Mouse (Mus musculus): ENCODE measurements around the gene Plcb4.

DNA sequence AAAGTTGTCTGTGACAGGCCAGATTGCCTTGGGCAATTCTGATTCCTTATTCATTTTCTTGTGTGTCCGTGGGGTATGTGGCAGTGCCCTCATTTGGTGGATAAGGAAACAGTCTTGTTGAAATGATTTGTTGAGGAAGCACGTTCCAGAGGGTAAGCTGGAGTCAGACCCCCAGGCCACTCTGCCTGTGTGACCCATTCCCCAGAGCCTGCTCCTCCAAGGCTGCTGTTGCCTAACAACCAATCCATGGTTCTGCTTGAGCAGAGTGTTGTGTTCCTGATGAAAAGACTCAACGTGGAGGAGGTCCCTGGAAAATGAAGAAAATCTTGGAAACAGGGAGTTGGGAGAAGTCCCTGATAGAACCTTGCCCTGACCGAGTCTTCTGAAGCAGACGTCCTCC lies 18.8 kb downstream of the Plcb4 start:
- no peak for TF ChIP-seq CHD1 (IDR thresholded peaks at IDR 0.05; ENCODE audit: low read depth, low read length)
- no peak for TF ChIP-seq PAX5 (IDR thresholded peaks at IDR 0.05; ENCODE audit: low read length)
- no peak for TF ChIP-seq USF1 (IDR thresholded peaks at IDR 0.05; ENCODE audit: low read depth, low read length)
- no peak for TF ChIP-seq MXI1 (IDR thresholded peaks at IDR 0.05; ENCODE audit: low read depth, low read length)
- no peak for TF ChIP-seq ZNF384 (IDR thresholded peaks at IDR 0.05; ENCODE audit: low read depth, low read length)
- no peak for TF ChIP-seq CTCF (conservative IDR thresholded peaks at IDR 0.05 in 1 of 2, IDR thresholded peaks at IDR 0.05 in 1 of 2; ENCODE audit: low read depth in 2 of 2, low read length in 2 of 2)
- TF ChIP-seq MYC (IDR thresholded peaks at IDR 0.05; ENCODE audit: low read depth, low read length): no peak
- no peak for TF ChIP-seq MAFK (IDR thresholded peaks at IDR 0.05; ENCODE audit: insufficient replicate concordance, low read length)
- no peak for TF ChIP-seq POLR2A (IDR thresholded peaks at IDR 0.05; ENCODE audit: low read depth, low read length)
- no peak for TF ChIP-seq TCF12 (IDR thresholded peaks at IDR 0.05; ENCODE audit: low read depth, low read length)
- TF ChIP-seq POLR2AphosphoS2 (IDR thresholded peaks at IDR 0.05; ENCODE audit: low read depth, low read length): no peak
- TF ChIP-seq HCFC1 (IDR thresholded peaks at IDR 0.05; ENCODE audit: low read depth, low read length): no peak
- TF ChIP-seq GABPA (IDR thresholded peaks at IDR 0.05; ENCODE audit: insufficient replicate concordance, low read depth, low read length): no peak
- TF ChIP-seq SMC3 (IDR thresholded peaks at IDR 0.05; ENCODE audit: low read depth, low read length): no peak

All from CH12.LX (cell line).